Mouse (Mus musculus) limb, embryonic 13.5 days (tissue): ENCODE data around the gene Hemgn. TPM values are rescaled to one million over a fixed set of nuclear protein-coding genes. Genes with fewer than 3 reads are reported as not detected.

Source experiments
- ATAC-seq: fragments of 200-750 bp; cut with Nextera tagmentation; 2 replicates; pipeline ENCODE4 v1.8.0; 2017; ENCODE audit warnings: low read depth, moderate number of reproducible peaks, moderate TSS enrichment; ENCODE audit not compliant: low FRiP score
- H3K27ac ChIP-seq: fragments of 300-500 bp; sonication (generic); 2 replicates; pipeline ENCODE4 v1.5.1; 2015; ENCODE audit warnings: inconsistent platforms, mild to moderate bottlenecking, moderate library complexity
- H3K27me3 ChIP-seq: fragments of 300-500 bp; sonication (generic); 2 replicates; pipeline ENCODE4 v1.6.1; 2015; ENCODE audit warnings: mild to moderate bottlenecking, inconsistent platforms
- H3K36me3 ChIP-seq: fragments of 300-500 bp; sonication (generic); 2 replicates; pipeline ENCODE4 v1.6.1; 2015; ENCODE audit warnings: inconsistent platforms, mild to moderate bottlenecking, moderate library complexity
- H3K4me1 ChIP-seq: fragments of 300-500 bp; sonication (generic); 2 replicates; pipeline ENCODE4 v1.6.1; 2015; ENCODE audit warnings: inconsistent platforms
- H3K4me2 ChIP-seq: fragments of 300-500 bp; sonication (generic); replicated peaks from 2 replicates; pipeline ENCODE4 v1.6.1; 2015; ENCODE audit warnings: inconsistent platforms, mild to moderate bottlenecking, moderate library complexity
- H3K4me3 ChIP-seq: fragments of 300-500 bp; sonication (generic); 2 replicates; pipeline ENCODE4 v1.5.1; 2015; ENCODE audit warnings: moderate library complexity, mild to moderate bottlenecking, inconsistent platforms
- H3K9ac ChIP-seq: fragments of 300-500 bp; sonication (generic); 2 replicates; pipeline ENCODE4 v1.6.1; 2015; ENCODE audit warnings: mild to moderate bottlenecking, inconsistent platforms
- H3K9me3 ChIP-seq: fragments of 300-500 bp; sonication (generic); 2 replicates; pipeline ENCODE4 v1.6.1; 2016; ENCODE audit warnings: inconsistent platforms
- WGBS: fragments of 180-500 bp; shearing (Covaris S2); methylation state at CpG from one replicate; pipeline ENCODE4 v1.1.7; 2015; 5-methylcytosine and 5-hydroxymethylcytosine counted together
- polyA plus RNA-seq: library from polyadenylated mRNA; unstranded; fragments of >200 nt; fragmentation: Nextera tagmentation; extraction: Ambion mirVana; gene quantifications from 2 replicates; pipeline ENCODE4 v1.2.1, GENCODE M21; 2015

The Hemgn gene
- polyA plus RNA-seq, 1 experiment from 2014 or later: 0.52 TPM

DNA sequence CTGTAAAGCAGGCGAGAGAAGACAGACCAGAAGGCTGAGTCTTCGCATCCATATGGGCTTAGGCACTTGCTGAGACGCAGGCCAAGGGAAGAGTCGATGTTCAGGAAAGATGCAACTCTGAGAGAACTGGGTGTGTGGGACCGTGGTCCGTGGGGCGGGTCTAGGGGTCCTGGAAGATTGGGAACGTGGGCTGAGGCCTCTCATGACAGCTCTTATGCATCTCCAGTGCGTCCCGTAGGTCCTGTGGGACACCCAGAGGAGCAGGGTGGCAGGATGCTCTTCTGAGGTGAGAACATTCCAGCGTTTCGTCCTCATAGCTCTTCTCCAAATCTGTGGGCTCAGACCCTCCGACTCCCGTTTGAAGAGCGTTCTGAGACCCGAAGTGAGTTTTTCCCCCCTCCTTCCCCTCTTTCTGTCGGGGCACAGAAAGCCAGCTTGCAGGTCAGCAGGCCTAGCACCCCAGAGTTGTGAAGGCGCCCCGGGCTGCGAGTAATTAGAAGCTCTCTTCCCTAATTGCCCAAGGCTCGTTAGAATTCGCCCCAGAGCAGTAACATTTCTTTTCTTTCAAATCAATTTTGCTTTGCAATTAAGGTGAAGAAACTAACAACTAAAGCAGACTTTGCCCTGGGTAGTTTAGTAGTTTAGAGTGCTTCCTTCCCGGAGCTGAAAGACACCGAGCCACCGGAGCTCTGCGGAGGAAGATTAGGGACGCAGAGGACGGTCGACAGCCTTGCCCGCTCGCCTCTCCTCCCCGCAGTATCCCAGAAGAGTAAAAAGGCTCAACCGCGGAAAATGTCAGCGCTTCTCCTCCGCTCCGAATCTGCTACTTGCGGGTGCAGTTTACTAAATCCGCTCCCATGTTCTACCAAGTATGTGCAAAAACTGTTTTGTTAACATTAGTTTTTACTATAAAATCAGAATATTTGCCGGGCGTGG is 65.5 kb downstream of the Hemgn start:
- 1% methylated on average over 41 of the region's 41 CpGs for WGBS
- no peak overlapping the region for H3K4me3 ChIP-seq

DNA sequence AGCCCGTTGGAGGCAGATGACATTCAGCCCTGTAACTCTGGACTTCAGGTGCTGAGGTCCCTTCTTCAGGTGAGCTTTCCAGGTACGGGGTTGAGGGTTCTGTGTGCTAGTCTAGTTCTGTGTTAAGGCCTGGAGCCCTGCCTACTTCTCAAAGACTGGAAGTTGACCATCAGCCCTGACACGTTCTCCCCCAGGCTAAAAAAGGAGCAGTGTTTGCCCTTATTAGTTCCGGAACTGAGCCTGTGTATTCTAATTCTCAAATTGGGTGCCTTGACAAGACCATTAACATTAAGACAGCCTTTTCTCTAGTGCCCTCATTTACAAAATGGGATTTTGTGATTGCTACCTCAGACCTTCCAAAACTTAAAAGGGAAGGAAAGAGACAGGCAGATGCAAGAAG is 66.2 kb downstream of the Hemgn start:
- Histone ChIP-seq H3K9ac (no peak overlapping the region), H3K4me3 (no peak overlapping the region), H3K27ac (no peak overlapping the region), H3K36me3 (no peaks in the 10 kb centered on the region), H3K4me2 (no peak overlapping the region), H3K9me3 (no peaks in the 10 kb centered on the region), H3K27me3 (peaks cover 100% of the 10 kb centered on the region), H3K4me1 (peaks cover 20% of the 10 kb centered on the region)
- 4% methylated on average over 4 of the region's 4 CpGs for WGBS
- ATAC-seq: no peak

More for the DNA sequence above, 65.5 kb downstream of the Hemgn start:
- no peaks in the 10 kb centered on the region for H3K9me3 ChIP-seq
- no peak for ATAC-seq
- no peaks in the 10 kb centered on the region for H3K36me3 ChIP-seq
- peaks cover 13% of the 10 kb centered on the region for H3K4me1 ChIP-seq
- no peak overlapping the region for H3K4me2 ChIP-seq
- no peak overlapping the region for H3K9ac ChIP-seq
- no peak overlapping the region for H3K27ac ChIP-seq
- H3K27me3 ChIP-seq: peaks cover 99% of the 10 kb centered on the region

GRCm38 (mm10) chr4:46346221-46346620 is 67.1 kb downstream of the Hemgn start:
- Histone ChIP-seq H3K27ac (no peak overlapping the region), H3K36me3 (no peaks in the 10 kb centered on the region), H3K4me1 (peaks cover 20% of the 10 kb centered on the region), H3K4me2 (no peak overlapping the region), H3K9me3 (no peaks in the 10 kb centered on the region), H3K4me3 (no peak overlapping the region), H3K9ac (no peak overlapping the region), H3K27me3 (peaks cover 100% of the 10 kb centered on the region)
- 27% methylated on average over 6 of the region's 6 CpGs for WGBS
- ATAC-seq: no peak

- ATAC-seq: no peak
- Histone ChIP-seq H3K9me3 (no peaks in the 10 kb centered on the region), H3K4me1 (peaks cover 20% of the 10 kb centered on the region), H3K4me3 (no peak overlapping the region), H3K27ac (no peak overlapping the region), H3K36me3 (no peaks in the 10 kb centered on the region), H3K27me3 (peaks cover 100% of the 10 kb centered on the region), H3K9ac (no peak overlapping the region), H3K4me2 (no peak overlapping the region)
- 20% methylated on average over 3 of the region's 3 CpGs for WGBS
These were observed 67.6 kb downstream of the Hemgn start for GRCm38 (mm10) chr4:46345773-46346100.

DNA sequence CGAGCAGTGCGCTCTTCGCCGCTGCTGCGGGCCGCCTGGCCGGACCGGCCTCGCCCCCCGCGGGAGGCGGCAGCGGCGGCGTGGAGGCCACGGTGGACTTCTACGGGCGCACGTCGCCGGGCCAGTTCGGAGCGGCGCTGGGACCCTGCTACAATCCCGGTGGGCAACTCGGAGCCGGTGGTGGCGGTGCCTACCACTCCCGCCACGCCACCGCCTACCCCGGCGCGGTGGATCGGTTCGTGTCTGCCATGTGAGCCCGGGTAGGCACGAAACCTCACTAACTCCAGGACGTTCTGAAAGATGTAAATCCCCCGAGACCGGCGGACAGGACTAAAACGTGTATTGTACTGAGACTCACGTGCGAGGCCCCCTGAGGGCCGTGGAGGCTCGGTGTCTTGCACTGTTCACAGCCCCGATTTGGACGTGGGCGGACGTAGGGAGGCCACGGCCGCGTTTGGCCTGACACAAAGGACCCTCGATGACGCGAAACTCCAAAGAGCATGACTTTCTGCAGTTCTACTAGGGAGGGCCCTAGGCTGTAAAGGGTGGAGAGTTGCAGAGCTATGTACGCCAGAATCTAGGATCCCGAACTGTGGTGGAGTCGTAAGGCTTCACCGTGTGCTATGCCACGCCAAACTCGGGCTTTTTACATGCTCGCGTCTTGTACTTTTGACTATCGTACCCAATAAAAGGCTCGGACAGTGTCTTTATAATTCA is 68.1 kb downstream of the Hemgn start:
- peaks cover 20% of the 10 kb centered on the region for H3K4me1 ChIP-seq
- H3K36me3 ChIP-seq: no peaks in the 10 kb centered on the region
- H3K9me3 ChIP-seq: no peaks in the 10 kb centered on the region
- peak overlapping the region; percentile 60 for H3K4me2 ChIP-seq
- no peak for ATAC-seq
- WGBS: 2% methylated on average over 67 of the region's 67 CpGs
- no peak overlapping the region; the same call in 1 of the 2 replicates for H3K9ac ChIP-seq
- no peak overlapping the region for H3K27ac ChIP-seq
- H3K4me3 ChIP-seq: peak overlapping the region; percentile 42
- H3K27me3 ChIP-seq: peaks cover 100% of the 10 kb centered on the region

GRCm38 (mm10) chr4:46344288-46344687 is 69.0 kb downstream of the Hemgn start:
- H3K4me3 ChIP-seq: peak overlapping the region; percentile 42
- WGBS: 2% methylated on average over 51 of the region's 51 CpGs
- peaks cover 100% of the 10 kb centered on the region for H3K27me3 ChIP-seq
- no peaks in the 10 kb centered on the region for H3K9me3 ChIP-seq
- no peak for ATAC-seq
- H3K36me3 ChIP-seq: no peaks in the 10 kb centered on the region
- peaks cover 20% of the 10 kb centered on the region for H3K4me1 ChIP-seq
- H3K9ac ChIP-seq: no peak overlapping the region
- H3K27ac ChIP-seq: no peak overlapping the region
- H3K4me2 ChIP-seq: peak overlapping the region; percentile 60

Other genes starting within 250 kb of the Hemgn start
- 27.7 and 33.1 TPM in 2 replicates for gene Xpa, start 217.2 kb downstream of the Hemgn start, polyA plus RNA-seq
- gene Foxe1, start 69.9 kb downstream of the Hemgn start, polyA plus RNA-seq: not detected in 2 replicates
- 9.2 and 9.5 TPM in 2 replicates for gene Trmo, start 24.1 kb downstream of the Hemgn start, polyA plus RNA-seq
- gene Anp32b, start 37.4 kb upstream of the Hemgn start, polyA plus RNA-seq: 284 and 307 TPM in 2 replicates
- 102 and 105 TPM in 2 replicates for gene Nans, start 75.7 kb upstream of the Hemgn start, polyA plus RNA-seq
- gene Trim14, start 122.6 kb upstream of the Hemgn start, polyA plus RNA-seq: 1.1 and 1.2 TPM in 2 replicates
- gene Coro2a, start 188.7 kb upstream of the Hemgn start, polyA plus RNA-seq: 2.6 and 2.7 TPM in 2 replicates
- gene Tbc1d2, start 236.7 kb upstream of the Hemgn start, polyA plus RNA-seq: 1.8 and 2.1 TPM in 2 replicates